Mouse (Mus musculus) stomach, embryonic 14.5 days (tissue): ENCODE results near the gene Kdm8. TPM values are rescaled to one million over a fixed set of nuclear protein-coding genes. Genes with fewer than 3 reads are reported as not detected.
A peak's percentile ranks its signal among the peaks of the same experiment; 100 is the strongest.

Source experiments
- ATAC-seq: fragments of 200-750 bp; cut with Nextera tagmentation; 2 replicates; pipeline ENCODE4 v1.8.0; 2017; ENCODE audit warnings: low read depth, moderate TSS enrichment; ENCODE audit not compliant: insufficient number of reproducible peaks, insufficient read depth, low FRiP score
- H3K27ac ChIP-seq: fragments of 300-500 bp; sonication (generic); 2 replicates; pipeline ENCODE4 v1.5.1; 2014; ENCODE audit warnings: mild to moderate bottlenecking, low read length, moderate library complexity, mixed read lengths
- H3K27me3 ChIP-seq: fragments of 300-500 bp; sonication (generic); 2 replicates; pipeline ENCODE4 v1.6.1; 2014; ENCODE audit warnings: low read length, control low read depth, mixed read lengths; ENCODE audit not compliant: control insufficient read depth, insufficient read depth
- H3K36me3 ChIP-seq: fragments of 300-500 bp; sonication (generic); 2 replicates; pipeline ENCODE4 v1.6.1; 2014; ENCODE audit warnings: mild to moderate bottlenecking, control low read depth, low read length, moderate library complexity, mixed read lengths; ENCODE audit not compliant: control insufficient read depth, insufficient read depth
- H3K4me1 ChIP-seq: fragments of 300-500 bp; sonication (generic); 2 replicates; pipeline ENCODE4 v1.6.1; 2014; ENCODE audit warnings: low read length, control low read depth, mixed read lengths; ENCODE audit not compliant: control insufficient read depth, insufficient read depth
- H3K4me2 ChIP-seq: fragments of 300-500 bp; sonication (generic); replicated peaks from 2 replicates; pipeline ENCODE4 v1.6.1; 2014; ENCODE audit warnings: low read depth, low read length, control low read depth
- H3K4me3 ChIP-seq: fragments of 300-500 bp; sonication (generic); 2 replicates; pipeline ENCODE4 v1.5.1; 2014; ENCODE audit warnings: low read depth, low read length, control low read depth
- H3K9ac ChIP-seq: fragments of 300-500 bp; sonication (generic); replicated peaks from 2 replicates; pipeline ENCODE4 v1.6.1; 2014; ENCODE audit warnings: low read depth, mild to moderate bottlenecking, control low read depth, low read length, moderate library complexity, mixed read lengths
- H3K9me3 ChIP-seq: fragments of 300-500 bp; sonication (generic); 2 replicates; pipeline ENCODE4 v1.6.1; 2016; ENCODE audit warnings: low read depth, low read length, control low read depth; ENCODE audit not compliant: control insufficient read depth
- WGBS: fragments of 180-500 bp; shearing (Covaris S2); extraction: QIAGEN DNeasy Blood & Tissue Kit; methylation state at CpG from one replicate; pipeline ENCODE4 v1.1.7; 2014; 5-methylcytosine and 5-hydroxymethylcytosine counted together
- polyA plus RNA-seq: library from polyadenylated mRNA; unstranded; fragments of >200 nt; fragmentation: Nextera tagmentation; extraction: Ambion mirVana; gene quantifications from 2 replicates; pipeline ENCODE4 v1.2.1, GENCODE M21; 2014

The Kdm8 gene
- polyA plus RNA-seq, 1 experiment from 2014 or later = 10.2 TPM

DNA sequence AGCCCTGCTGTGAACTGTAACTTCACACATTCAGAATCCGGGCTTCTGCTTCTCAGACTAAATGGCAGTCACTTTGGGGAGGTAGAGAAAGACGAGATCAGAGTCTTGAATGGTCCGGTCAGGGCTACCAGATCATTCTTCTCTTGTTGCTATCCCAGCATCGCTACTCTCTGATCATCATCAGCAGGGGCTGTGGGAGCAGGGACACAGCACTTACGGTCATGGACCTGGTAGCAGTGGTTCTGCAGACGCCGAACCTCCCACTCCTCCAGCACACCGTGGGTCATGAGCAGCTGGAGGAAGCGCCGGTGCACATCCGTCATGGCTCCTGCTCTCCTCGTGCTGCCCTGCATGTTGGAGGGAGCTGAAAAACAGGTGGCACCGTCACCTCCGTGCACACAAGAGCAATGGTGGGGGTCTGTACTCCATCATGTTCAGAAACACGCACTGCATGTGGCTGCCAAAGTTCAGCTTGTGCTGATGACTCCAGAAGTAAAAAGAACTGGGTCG lies 41.7 kb downstream of the Kdm8 start:
- Histone ChIP-seq H3K27ac (no peak overlapping the region), H3K4me2 (no peak overlapping the region), H3K9ac (no peak overlapping the region), H3K9me3 (no peaks in the 10 kb centered on the region), H3K4me1 (peaks cover 7% of the 10 kb centered on the region; the same call in 1 of the 2 replicates), H3K27me3 (no peaks in the 10 kb centered on the region), H3K36me3 (peaks cover 29% of the 10 kb centered on the region), H3K4me3 (no peak overlapping the region)
- 89% methylated on average over 16 of the region's 16 CpGs for WGBS
- no peak for ATAC-seq

DNA sequence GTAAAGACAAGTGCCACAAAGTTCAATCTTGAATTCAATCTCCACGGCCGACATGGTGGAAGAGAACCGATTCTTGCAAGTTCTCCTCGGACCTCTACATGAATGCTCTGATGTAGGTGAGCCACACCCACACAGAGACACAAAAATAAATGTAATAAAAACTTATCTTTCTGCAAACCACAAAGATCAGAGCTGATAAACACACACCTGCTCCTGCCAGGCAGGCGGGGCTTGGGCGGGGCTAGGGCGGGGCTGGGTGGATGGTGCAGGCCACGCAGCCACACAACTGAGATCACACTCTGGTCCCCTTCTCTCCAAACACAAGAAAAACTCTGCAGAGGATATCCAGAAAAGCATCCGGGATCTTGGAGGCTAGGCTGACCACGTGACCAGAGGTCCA lies 42.6 kb downstream of the Kdm8 start:
- ATAC-seq = no peak
- H3K36me3 ChIP-seq = peaks cover 29% of the 10 kb centered on the region
- H3K4me2 ChIP-seq = no peak overlapping the region
- WGBS = 80% methylated on average over 10 of the region's 10 CpGs
- no peaks in the 10 kb centered on the region for H3K9me3 ChIP-seq
- no peaks in the 10 kb centered on the region for H3K27me3 ChIP-seq
- H3K4me1 ChIP-seq = peaks cover 10% of the 10 kb centered on the region
- no peak overlapping the region for H3K9ac ChIP-seq
- H3K27ac ChIP-seq = no peak overlapping the region
- H3K4me3 ChIP-seq = no peak overlapping the region

- Histone ChIP-seq H3K27ac (no peak overlapping the region), H3K9me3 (no peaks in the 10 kb centered on the region), H3K4me1 (peaks cover 10% of the 10 kb centered on the region), H3K27me3 (no peaks in the 10 kb centered on the region), H3K4me3 (no peak overlapping the region), H3K4me2 (no peak overlapping the region), H3K9ac (no peak overlapping the region), H3K36me3 (peaks cover 19% of the 10 kb centered on the region)
- no peak for ATAC-seq
- WGBS = 90% methylated on average over 6 of the region's 6 CpGs
Observed at GRCm38 (mm10) chr7:125488706-125489105, 44.2 kb downstream of the Kdm8 start.

GRCm38 (mm10) chr7:125489636-125490035 lies 45.2 kb downstream of the Kdm8 start:
- Histone ChIP-seq H3K9me3 (no peaks in the 10 kb centered on the region), H3K36me3 (peaks cover 16% of the 10 kb centered on the region; the same call in 1 of the 2 replicates), H3K9ac (no peak overlapping the region), H3K4me1 (peaks cover 10% of the 10 kb centered on the region), H3K27me3 (no peaks in the 10 kb centered on the region), H3K4me3 (no peak overlapping the region), H3K4me2 (no peak overlapping the region), H3K27ac (no peak overlapping the region)
- 91% methylated on average over 2 of the region's 2 CpGs for WGBS
- no peak for ATAC-seq

- peak within 1 kb of the TSS; percentile 61 for H3K4me3 ChIP-seq
- H3K4me1 ChIP-seq = peaks cover 10% of the 10 kb centered on the region
- peaks cover 2% of the 10 kb centered on the region; the same call in 1 of the 2 replicates for H3K36me3 ChIP-seq
- peak within 1 kb of the TSS; percentile 76; the same call in 1 of the 2 replicates for H3K27ac ChIP-seq
- peak within 1 kb of the TSS; percentile 65 for H3K4me2 ChIP-seq
- no peaks in the 10 kb centered on the region for H3K27me3 ChIP-seq
- under 1% methylated on average over 55 of the region's 56 CpGs for WGBS
- ATAC-seq = peak; percentile 98
- H3K9me3 ChIP-seq = no peaks in the 10 kb centered on the region
- H3K9ac ChIP-seq = peak within 1 kb of the TSS; percentile 58
Observed at GRCm38 (mm10) chr7:125490947-125491735, 46.7 kb downstream of the Kdm8 start, which contains the start of gene Nsmce1. TSS of gene Nsmce1 (minus strand) at chr7:125491596.

- peak overlapping the region; percentile 65 for H3K4me2 ChIP-seq
- no peaks in the 10 kb centered on the region for H3K27me3 ChIP-seq
- no peaks in the 10 kb centered on the region for H3K9me3 ChIP-seq
- no peak for ATAC-seq
- H3K9ac ChIP-seq = peak overlapping the region; percentile 58; the same call in 1 of the 2 replicates
- WGBS = 22% methylated on average over 12 of the region's 12 CpGs
- peak overlapping the region; percentile 61 for H3K4me3 ChIP-seq
- no peaks in the 10 kb centered on the region for H3K36me3 ChIP-seq
- H3K4me1 ChIP-seq = peaks cover 10% of the 10 kb centered on the region
- H3K27ac ChIP-seq = peak overlapping the region; percentile 76; the same call in 1 of the 2 replicates
Observed at GRCm38 (mm10) chr7:125491760-125492159, 47.3 kb downstream of the Kdm8 start.

DNA sequence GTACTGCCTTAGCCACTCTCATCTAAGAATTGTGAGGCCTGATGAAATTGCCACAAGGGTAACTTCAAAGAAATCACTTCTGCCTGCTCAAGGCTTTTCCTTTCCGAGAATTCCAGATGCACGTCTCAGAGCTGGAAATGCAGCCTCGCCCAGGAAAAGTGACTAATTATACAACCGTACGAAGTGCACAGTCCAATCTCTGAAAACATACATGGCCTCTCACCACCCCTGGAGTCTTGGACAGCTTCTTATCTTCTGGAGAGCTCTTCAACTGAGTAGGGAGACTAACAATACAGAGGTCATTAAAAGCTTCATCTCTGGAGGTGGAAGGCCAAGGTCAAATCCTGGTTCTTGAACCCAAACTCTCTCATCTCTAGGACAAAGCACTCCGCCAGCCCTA lies 48.1 kb downstream of the Kdm8 start:
- no peak for ATAC-seq

DNA sequence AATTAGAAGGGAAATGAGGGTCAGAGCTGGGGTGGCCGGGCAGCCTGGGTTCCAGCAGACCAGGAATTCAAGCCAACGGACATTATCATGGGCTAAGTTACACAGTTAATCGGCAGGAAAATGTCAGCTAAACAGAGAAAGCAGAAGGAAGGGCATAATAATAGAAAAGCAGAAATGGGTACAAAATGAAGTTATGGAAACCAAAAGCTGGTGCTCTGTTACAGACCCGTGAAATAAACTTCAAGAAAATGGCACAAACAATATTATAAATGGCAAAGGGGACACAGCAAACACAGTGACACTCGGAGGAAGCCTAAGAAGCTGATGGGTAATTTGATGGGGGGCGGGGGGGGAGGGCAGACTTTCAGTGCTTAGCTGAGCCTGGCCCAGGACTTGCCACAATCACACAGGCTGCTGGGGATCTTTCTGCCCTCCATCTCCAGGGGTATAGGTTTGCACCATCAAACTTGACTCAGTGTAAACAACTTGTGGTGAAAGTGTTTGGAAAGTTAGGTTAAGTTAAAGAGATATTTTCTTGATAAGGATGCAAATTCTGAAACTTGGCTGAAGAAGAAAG lies 51.5 kb downstream of the Kdm8 start:
- Histone ChIP-seq H3K9ac (no peak overlapping the region), H3K4me2 (no peak overlapping the region), H3K9me3 (no peaks in the 10 kb centered on the region), H3K4me3 (no peak overlapping the region), H3K4me1 (peaks cover 4% of the 10 kb centered on the region; the same call in 1 of the 2 replicates), H3K36me3 (no peaks in the 10 kb centered on the region), H3K27me3 (no peaks in the 10 kb centered on the region), H3K27ac (no peak overlapping the region)
- WGBS = 71% methylated on average over 6 of the region's 6 CpGs
- no peak for ATAC-seq

More for the DNA sequence above, 48.1 kb downstream of the Kdm8 start:
- Histone ChIP-seq H3K36me3 (no peaks in the 10 kb centered on the region), H3K9me3 (no peaks in the 10 kb centered on the region), H3K4me1 (peaks cover 10% of the 10 kb centered on the region), H3K4me3 (no peak overlapping the region), H3K27ac (no peak overlapping the region), H3K27me3 (no peaks in the 10 kb centered on the region), H3K9ac (no peak overlapping the region), H3K4me2 (no peak overlapping the region)
- 61% methylated on average over 6 of the region's 6 CpGs for WGBS
